ENCODE assay signal across 26 mouse cellular contexts in genomic region chr9:26775700-26776099, GRCm38 (mm10). TPM values are rescaled to one million over a fixed set of nuclear protein-coding genes. Genes with fewer than 3 reads are reported as not detected.
DNase-seq lines count a peak whose midpoint lies in the region; ATAC-seq lines count a peak whose summit lies in the region.
"Had no signal": no experiment of that assay in that cellular context is flagged by ENCODE, and none has a peak within 500 bp of the region (broad histone marks: within the 10 kb centered on the region; RNA-seq: fewer than 3 reads in every experiment).

No protein-coding gene starts in this region.

- H3K27me3 ChIP-seq in hindbrain, embryonic 11.5 days (ENCODE audit: control insufficient read depth, insufficient read depth, low read length), result no peaks in the 10 kb centered on the region
- H3K27me3 ChIP-seq in hindbrain, embryonic 10.5 days (ENCODE audit: insufficient read depth, poor library complexity, severe bottlenecking), result no peaks in the 10 kb centered on the region
- no peaks in the 10 kb centered on the region for H3K27me3 ChIP-seq in neural tube, embryonic 11.5 days (ENCODE audit: control insufficient read depth, insufficient read depth, low read length)
- H3K27me3 ChIP-seq in neural tube, embryonic 15.5 days (replicated peaks), result no peaks in the 10 kb centered on the region
- H3K27me3 ChIP-seq in hindbrain, embryonic 15.5 days, result no peaks in the 10 kb centered on the region
- H3K27me3 ChIP-seq in midbrain, embryonic 16.5 days (ENCODE audit: control insufficient read depth, insufficient read depth, low read depth, low read length), result no peaks in the 10 kb centered on the region
- H3K27me3 ChIP-seq: embryonic facial prominence, embryonic 15.5 days; limb, embryonic 12.5 days; lung, embryonic 15.5 days had no signal

- no peaks in the 10 kb centered on the region for H3K36me3 ChIP-seq in hindbrain, embryonic 11.5 days (ENCODE audit: control insufficient read depth, insufficient read depth, low read length)
- no peaks in the 10 kb centered on the region for H3K36me3 ChIP-seq in hindbrain, embryonic 10.5 days
- H3K36me3 ChIP-seq in neural tube, embryonic 11.5 days (ENCODE audit: control insufficient read depth, insufficient read depth, low read length), result no peaks in the 10 kb centered on the region
- H3K36me3 ChIP-seq in neural tube, embryonic 15.5 days, result no peaks in the 10 kb centered on the region
- no peaks in the 10 kb centered on the region for H3K36me3 ChIP-seq in hindbrain, embryonic 15.5 days
- no peaks in the 10 kb centered on the region for H3K36me3 ChIP-seq in midbrain, embryonic 16.5 days (ENCODE audit: control insufficient read depth, insufficient read depth, low read length)
- H3K36me3 ChIP-seq: embryonic facial prominence, embryonic 10.5 days; embryonic facial prominence, embryonic 15.5 days; limb, embryonic 12.5 days; lung, embryonic 15.5 days had no signal

- no peak overlapping the region for H3K4me2 ChIP-seq in hindbrain, embryonic 11.5 days (replicated peaks; ENCODE audit: low read depth, low read length)
- H3K4me2 ChIP-seq in neural tube, embryonic 11.5 days (ENCODE audit: low read depth), result no peak overlapping the region
- H3K4me2 ChIP-seq in neural tube, embryonic 15.5 days, result no peak overlapping the region
- no peak overlapping the region for H3K4me2 ChIP-seq in hindbrain, embryonic 15.5 days
- no peak overlapping the region for H3K4me2 ChIP-seq in midbrain, embryonic 16.5 days (ENCODE audit: low read length)
- H3K4me2 ChIP-seq: embryonic facial prominence, embryonic 15.5 days; limb, embryonic 12.5 days; lung, embryonic 15.5 days had no signal

- H3K4me1 ChIP-seq in hindbrain, embryonic 11.5 days (replicated peaks; ENCODE audit: control insufficient read depth, insufficient read depth, low read length), result no peaks in the 10 kb centered on the region
- no peaks in the 10 kb centered on the region for H3K4me1 ChIP-seq in hindbrain, embryonic 10.5 days (replicated peaks)
- no peaks in the 10 kb centered on the region for H3K4me1 ChIP-seq in neural tube, embryonic 11.5 days (ENCODE audit: control insufficient read depth, insufficient read depth, low read length)
- no peaks in the 10 kb centered on the region for H3K4me1 ChIP-seq in neural tube, embryonic 15.5 days
- no peaks in the 10 kb centered on the region for H3K4me1 ChIP-seq in hindbrain, embryonic 15.5 days (replicated peaks)
- no peaks in the 10 kb centered on the region for H3K4me1 ChIP-seq in midbrain, embryonic 16.5 days (ENCODE audit: control insufficient read depth, insufficient read depth, low read length)
- H3K4me1 ChIP-seq: embryonic facial prominence, embryonic 10.5 days; embryonic facial prominence, embryonic 15.5 days; limb, embryonic 12.5 days; lung, embryonic 15.5 days had no signal

- ATAC-seq in hindbrain, embryonic 11.5 days (ENCODE audit: low FRiP score), result 0 out of 2 replicates have a peak, but pooled peaks have one; percentile 51
- ATAC-seq in neural tube, embryonic 11.5 days (ENCODE audit: insufficient read depth, low FRiP score, low TSS enrichment), result peak; percentile 33; the same call in 1 of the 2 replicates
- no peak for ATAC-seq in neural tube, embryonic 15.5 days (ENCODE audit: low FRiP score)
- 0 out of 2 replicates have a peak, but pooled peaks have one; percentile 27 for ATAC-seq in hindbrain, embryonic 15.5 days (ENCODE audit: low FRiP score, low read depth)
- no peak; the same call in 1 of the 2 replicates for ATAC-seq in midbrain, embryonic 16.5 days
- no peak for ATAC-seq in megakaryocyte progenitor cell, adult 5-6 weeks (replicated peaks; ENCODE audit: poor library complexity)
- ATAC-seq: intestine, postnatal 0 days had no signal

- H3K9ac ChIP-seq in hindbrain, embryonic 11.5 days (ENCODE audit: low read depth, low read length), result no peak overlapping the region
- H3K9ac ChIP-seq in neural tube, embryonic 11.5 days (ENCODE audit: low read length), result no peak overlapping the region
- no peak overlapping the region for H3K9ac ChIP-seq in neural tube, embryonic 15.5 days (replicated peaks)
- no peak overlapping the region for H3K9ac ChIP-seq in hindbrain, embryonic 15.5 days
- peak overlapping the region; percentile 1; the same call in 1 of the 2 replicates for H3K9ac ChIP-seq in midbrain, embryonic 16.5 days (ENCODE audit: low read depth, low read length)
- H3K9ac ChIP-seq: embryonic facial prominence, embryonic 15.5 days; limb, embryonic 12.5 days; lung, embryonic 15.5 days had no signal

- WGBS in hindbrain, embryonic 11.5 days, result 91% methylated on average over 2 of the region's 2 CpGs
- 89% methylated on average over 2 of the region's 2 CpGs for WGBS in hindbrain, embryonic 10.5 days
- WGBS in neural tube, embryonic 11.5 days, result 89% methylated on average over 2 of the region's 2 CpGs
- WGBS in neural tube, embryonic 15.5 days, result 77% methylated on average over 2 of the region's 2 CpGs
- 88% methylated on average over 2 of the region's 2 CpGs for WGBS in hindbrain, embryonic 15.5 days
- WGBS in midbrain, embryonic 16.5 days, result 85% methylated on average over 2 of the region's 2 CpGs

- no peak for DNase-seq in hindbrain, embryonic 11.5 days (ENCODE audit: low spot score)
- no peak for DNase-seq in hindbrain, embryonic 10.5 days (ENCODE audit: low spot score)
- DNase-seq in neural tube, embryonic 11.5 days (ENCODE audit: low spot score), result no peak
- DNase-seq: adrenal gland, postnatal 25 days; gastrocnemius, postnatal 14 days; right cerebral cortex, postnatal 4 days; thymus, adult 18-20 months; thymus, postnatal 36 days had no signal

- H3K9me3 ChIP-seq in hindbrain, embryonic 11.5 days (ENCODE audit: control insufficient read depth, low read length), result no peaks in the 10 kb centered on the region
- no peaks in the 10 kb centered on the region for H3K9me3 ChIP-seq in hindbrain, embryonic 10.5 days
- H3K9me3 ChIP-seq in neural tube, embryonic 11.5 days (ENCODE audit: control insufficient read depth, low read length), result no peaks in the 10 kb centered on the region
- no peaks in the 10 kb centered on the region for H3K9me3 ChIP-seq in neural tube, embryonic 15.5 days (replicated peaks)
- no peaks in the 10 kb centered on the region for H3K9me3 ChIP-seq in hindbrain, embryonic 15.5 days
- H3K9me3 ChIP-seq in midbrain, embryonic 16.5 days (replicated peaks; ENCODE audit: control insufficient read depth, low read length, poor library complexity, severe bottlenecking), result no peaks in the 10 kb centered on the region
- H3K9me3 ChIP-seq: embryonic facial prominence, embryonic 10.5 days; embryonic facial prominence, embryonic 15.5 days; limb, embryonic 12.5 days; lung, embryonic 15.5 days had no signal

- H3K27ac ChIP-seq in hindbrain, embryonic 11.5 days (ENCODE audit: low read depth, low read length), result no peak overlapping the region
- H3K27ac ChIP-seq in hindbrain, embryonic 10.5 days, result no peak overlapping the region
- H3K27ac ChIP-seq in neural tube, embryonic 11.5 days (ENCODE audit: low read depth, low read length), result no peak overlapping the region
- no peak overlapping the region for H3K27ac ChIP-seq in neural tube, embryonic 15.5 days (replicated peaks)
- H3K27ac ChIP-seq in hindbrain, embryonic 15.5 days (replicated peaks), result no peak overlapping the region
- no peak overlapping the region for H3K27ac ChIP-seq in midbrain, embryonic 16.5 days (ENCODE audit: low read length)
- H3K27ac ChIP-seq: embryonic facial prominence, embryonic 10.5 days; embryonic facial prominence, embryonic 15.5 days; limb, embryonic 12.5 days; lung, embryonic 15.5 days; stomach, postnatal 0 days had no signal

- H3K4me3 ChIP-seq in hindbrain, embryonic 11.5 days (ENCODE audit: low read depth, low read length), result no peak overlapping the region
- no peak overlapping the region for H3K4me3 ChIP-seq in hindbrain, embryonic 10.5 days
- H3K4me3 ChIP-seq in neural tube, embryonic 11.5 days (ENCODE audit: low read depth, low read length), result no peak overlapping the region
- H3K4me3 ChIP-seq in neural tube, embryonic 15.5 days (replicated peaks), result no peak overlapping the region
- H3K4me3 ChIP-seq in hindbrain, embryonic 15.5 days, result no peak overlapping the region
- H3K4me3 ChIP-seq in midbrain, embryonic 16.5 days (ENCODE audit: low read depth, low read length), result no peak overlapping the region
- H3K4me3 ChIP-seq: embryonic facial prominence, embryonic 10.5 days; embryonic facial prominence, embryonic 15.5 days; limb, embryonic 12.5 days; lung, embryonic 15.5 days had no signal

RNA-seq across cellular contexts. Expression of gene Glb1l2, which starts 30.6 kb away (rescaled TPM):
- polyA plus RNA-seq in hindbrain, embryonic 11.5 days (2014; fragmentation: Nextera tagmentation; extraction: Ambion mirVana), result 3.7 and 4.5 TPM in 2 replicates
- polyA plus RNA-seq in hindbrain, embryonic 10.5 days (2016; fragmentation: Nextera tagmentation; extraction: Ambion mirVana), result 4.2 and 5.9 TPM in 2 replicates
- 3.1 and 3.8 TPM in 2 replicates for polyA plus RNA-seq in neural tube, embryonic 11.5 days (2014; fragmentation: Nextera tagmentation; extraction: Ambion mirVana)
- polyA plus RNA-seq in neural tube, embryonic 15.5 days (2015; fragmentation: Nextera tagmentation; extraction: Ambion mirVana), result 1.6 and 2.6 TPM in 2 replicates
- polyA plus RNA-seq in hindbrain, embryonic 15.5 days (2015; fragmentation: Nextera tagmentation; extraction: Ambion mirVana), result 2.0 and 2.5 TPM in 2 replicates
- polyA plus RNA-seq in midbrain, embryonic 16.5 days (2015; fragmentation: Nextera tagmentation; extraction: Ambion mirVana), result 3.1 and 3.6 TPM in 2 replicates
- 0.17 and 0.44 TPM in 2 replicates for total RNA-seq in megakaryocyte progenitor cell, adult 5-6 weeks (2015)
- 0.10 TPM in 1 of 2 replicates, not detected in the other for total RNA-seq in megakaryocyte progenitor cell, adult 5-6 weeks (2017)
- total RNA-seq: megakaryocyte, adult 5-6 weeks; monocyte, adult 5-6 weeks had no signal
- polyA plus RNA-seq: liver, adult 2 months had no signal

RNA-seq across cellular contexts. Expression of gene B3gat1, which starts 42.2 kb away (rescaled TPM):
- 7.3 and 8.6 TPM in 2 replicates for polyA plus RNA-seq in hindbrain, embryonic 11.5 days (2014; fragmentation: Nextera tagmentation; extraction: Ambion mirVana)
- polyA plus RNA-seq in hindbrain, embryonic 10.5 days (2016; fragmentation: Nextera tagmentation; extraction: Ambion mirVana), result 2.1 and 6.8 TPM in 2 replicates
- 5.9 and 7.2 TPM in 2 replicates for polyA plus RNA-seq in neural tube, embryonic 11.5 days (2014; fragmentation: Nextera tagmentation; extraction: Ambion mirVana)
- polyA plus RNA-seq in neural tube, embryonic 15.5 days (2015; fragmentation: Nextera tagmentation; extraction: Ambion mirVana), result 34.9 and 43.8 TPM in 2 replicates
- polyA plus RNA-seq in hindbrain, embryonic 15.5 days (2015; fragmentation: Nextera tagmentation; extraction: Ambion mirVana), result 41.1 and 51.0 TPM in 2 replicates
- 40.7 and 41.5 TPM in 2 replicates for polyA plus RNA-seq in midbrain, embryonic 16.5 days (2015; fragmentation: Nextera tagmentation; extraction: Ambion mirVana)
- total RNA-seq in megakaryocyte progenitor cell, adult 5-6 weeks (2015), result not detected in 2 replicates
- not detected in 2 replicates for total RNA-seq in megakaryocyte progenitor cell, adult 5-6 weeks (2017)
- total RNA-seq: granulocyte monocyte progenitor cell, adult 5-6 weeks; heart, postnatal 14 days; liver, adult 2 months; megakaryocyte, adult 5-6 weeks; monocyte, adult 5-6 weeks had no signal
- polyA plus RNA-seq: heart, embryonic 14.5 days; large intestine, adult 2 months; liver, adult 2 months; liver, embryonic 16.5 days had no signal

Comparison
In these comparisons a context has a peak if more than half of its experiments do, and no peak if none do; other contexts are left out.
1. ATAC-seq: peak in hindbrain, embryonic 11.5 days (single experiment), neural tube, embryonic 11.5 days (single experiment) and hindbrain, embryonic 15.5 days (single experiment); none in neural tube, embryonic 15.5 days (single experiment), midbrain, embryonic 16.5 days (single experiment) and megakaryocyte progenitor cell, adult 5-6 weeks (single experiment).